ENCODE assay signal across 10 mouse cellular contexts in the genomic region with DNA sequence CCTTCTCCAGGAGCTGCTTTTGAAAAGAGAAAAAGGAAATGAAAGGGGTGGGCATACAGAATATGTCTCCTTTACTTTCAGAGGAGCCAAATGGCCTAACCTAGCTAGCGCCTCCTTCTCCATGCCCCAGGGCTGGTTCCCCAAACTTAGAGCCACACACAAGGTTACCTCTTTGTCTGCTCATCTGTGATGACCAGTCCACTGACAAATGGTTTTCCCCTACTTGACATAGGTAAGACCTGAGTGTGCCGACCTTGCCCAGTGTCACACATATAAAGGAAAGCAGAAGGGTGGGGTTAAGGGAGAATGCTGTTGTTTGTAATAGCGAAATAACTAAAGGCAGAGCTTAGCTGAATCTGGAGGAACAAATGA. TPM values are rescaled to one million over a fixed set of nuclear protein-coding genes. Genes with fewer than 3 reads are reported as not detected.
A peak's percentile ranks its signal among the peaks of the same experiment; 100 is the strongest.
DNase-seq lines count a peak whose midpoint lies in the region; ATAC-seq and TF ChIP-seq lines count a peak whose summit lies in the region.
"Had no signal": no experiment of that assay in that cellular context is flagged by ENCODE, and none has a peak within 500 bp of the region (broad histone marks: within the 10 kb centered on the region; RNA-seq: fewer than 3 reads in every experiment).

No protein-coding gene starts in this region.

- WGBS in cerebellum, adult 2 months: 77% methylated on average over 3 of the region's 3 CpGs
- WGBS in lung, embryonic 14.5 days: 67% methylated on average over 3 of the region's 3 CpGs
- 84% methylated on average over 3 of the region's 3 CpGs for WGBS in midbrain, embryonic 14.5 days

- no peak for TF ChIP-seq CTCF in cerebellum, adult 2 months (IDR thresholded peaks at IDR 0.05; ENCODE audit: borderline replicate concordance, insufficient read depth, low read depth, low read length)
- no peak for TF ChIP-seq CTCF in lung, embryonic 14.5 days (IDR thresholded peaks at IDR 0.05; ENCODE audit: low read depth)

- peak overlapping the region; percentile 20; the same call in 1 of the 2 replicates for H3K27ac ChIP-seq in cerebellum, adult 2 months (ENCODE audit: insufficient read depth, low read length)
- peak overlapping the region; percentile 69 for H3K27ac ChIP-seq in lung, embryonic 14.5 days (ENCODE audit: low read depth)
- H3K27ac ChIP-seq in midbrain, embryonic 14.5 days (replicated peaks; ENCODE audit: low read depth, low read length): peak overlapping the region; percentile 89

- H3K4me2 ChIP-seq in lung, embryonic 14.5 days: 0 out of 2 replicates have a peak overlapping the region, but pooled peaks have one; percentile 29
- no peak overlapping the region for H3K4me2 ChIP-seq in midbrain, embryonic 14.5 days (ENCODE audit: low read length)

- H3K4me3 ChIP-seq in cerebellum, adult 2 months (replicated peaks; ENCODE audit: insufficient read depth, low read depth, low read length): no peak overlapping the region
- H3K4me3 ChIP-seq in lung, embryonic 14.5 days (ENCODE audit: low read depth, low read length): no peak overlapping the region
- H3K4me3 ChIP-seq in midbrain, embryonic 14.5 days (replicated peaks; ENCODE audit: low read depth, low read length): no peak overlapping the region

- no peak overlapping the region for H3K9ac ChIP-seq in lung, embryonic 14.5 days
- H3K9ac ChIP-seq in midbrain, embryonic 14.5 days (replicated peaks; ENCODE audit: low read length): no peak overlapping the region

- peaks cover 48% of the 10 kb centered on the region for H3K4me1 ChIP-seq in cerebellum, adult 2 months (ENCODE audit: control insufficient read depth, insufficient read depth, low read length)
- peaks cover 26% of the 10 kb centered on the region for H3K4me1 ChIP-seq in lung, embryonic 14.5 days (ENCODE audit: insufficient read depth)
- H3K4me1 ChIP-seq in midbrain, embryonic 14.5 days (ENCODE audit: control insufficient read depth, insufficient read depth, low read length): peaks cover 61% of the 10 kb centered on the region

- no peak for DNase-seq in cerebellum, adult 2 months
- no peak for DNase-seq in cerebellum, adult 11 months
- DNase-seq in lung, embryonic 14.5 days: no peak
- no peak for DNase-seq in lung, adult 18-20 months
- no peak for DNase-seq in midbrain, embryonic 14.5 days
- no peak for DNase-seq in embryo, embryonic 10 days (ENCODE audit: low spot score)
- DNase-seq: gastrocnemius, postnatal 10 days; layer of hippocampus, postnatal 36 days had no signal

- no peak for TF ChIP-seq POLR2A in cerebellum, adult 2 months (IDR thresholded peaks at IDR 0.05; ENCODE audit: borderline replicate concordance, insufficient read depth, low read length)

- no peaks in the 10 kb centered on the region for H3K27me3 ChIP-seq in cerebellum, adult 2 months (ENCODE audit: control insufficient read depth, insufficient read depth, low read length)
- H3K27me3 ChIP-seq in lung, embryonic 14.5 days (ENCODE audit: insufficient read depth, low read length): no peaks in the 10 kb centered on the region
- H3K27me3 ChIP-seq in midbrain, embryonic 14.5 days (ENCODE audit: control insufficient read depth, insufficient read depth, low read length): no peaks in the 10 kb centered on the region

- ATAC-seq in lung, embryonic 14.5 days (ENCODE audit: insufficient read depth): no peak
- ATAC-seq in granulocyte monocyte progenitor cell, adult 5-6 weeks (replicated peaks; ENCODE audit: poor library complexity, severe bottlenecking): peak; percentile 10; the same call in 1 of the 2 replicates
- no peak for ATAC-seq in midbrain, embryonic 14.5 days (ENCODE audit: low FRiP score, low TSS enrichment)
- ATAC-seq in frontal cortex, adult (ENCODE audit: low TSS enrichment): no peak

- H3K9me3 ChIP-seq in lung, embryonic 14.5 days (ENCODE audit: low read depth, low read length): no peaks in the 10 kb centered on the region
- no peaks in the 10 kb centered on the region for H3K9me3 ChIP-seq in midbrain, embryonic 14.5 days (ENCODE audit: control insufficient read depth, low read length)

- peaks cover 42% of the 10 kb centered on the region for H3K36me3 ChIP-seq in lung, embryonic 14.5 days (ENCODE audit: insufficient read depth)
- H3K36me3 ChIP-seq in midbrain, embryonic 14.5 days (ENCODE audit: control insufficient read depth, insufficient read depth, low read length): peaks cover 45% of the 10 kb centered on the region

RNA-seq across cellular contexts. Expression of a gene that starts 16.2 kb away (rescaled TPM):
- 150 and 157 TPM in 2 replicates for polyA plus RNA-seq in cerebellum, adult 2 months (2012; rRNA removed)
- 8.2 and 10.3 TPM in 2 replicates for polyA plus RNA-seq in lung, embryonic 14.5 days (2014; fragmentation: Nextera tagmentation; extraction: Ambion mirVana)
- 1.5 and 6.2 TPM in 2 replicates for total RNA-seq in granulocyte monocyte progenitor cell, adult 5-6 weeks (2014; fragmentation: Nextera tagmentation)
- total RNA-seq in granulocyte monocyte progenitor cell, adult 5-6 weeks (2017): 3.7 and 4.2 TPM in 2 replicates
- 28.4 and 29.1 TPM in 2 replicates for polyA plus RNA-seq in midbrain, embryonic 14.5 days (2014; fragmentation: Nextera tagmentation; extraction: Ambion mirVana)

RNA-seq across cellular contexts. Expression of a gene that starts 42.5 kb away (rescaled TPM):
- 32.6 and 36.5 TPM in 2 replicates for polyA plus RNA-seq in cerebellum, adult 2 months (2012; rRNA removed)
- polyA plus RNA-seq in lung, embryonic 14.5 days (2014; fragmentation: Nextera tagmentation; extraction: Ambion mirVana): 16.0 and 18.4 TPM in 2 replicates
- 16.4 and 19.2 TPM in 2 replicates for total RNA-seq in granulocyte monocyte progenitor cell, adult 5-6 weeks (2014; fragmentation: Nextera tagmentation)
- total RNA-seq in granulocyte monocyte progenitor cell, adult 5-6 weeks (2017): 18.1 and 43.1 TPM in 2 replicates
- polyA plus RNA-seq in midbrain, embryonic 14.5 days (2014; fragmentation: Nextera tagmentation; extraction: Ambion mirVana): 10.6 and 11.4 TPM in 2 replicates

RNA-seq across cellular contexts. Expression of a gene that starts 58.9 kb away (rescaled TPM):
- 2.9 and 3.3 TPM in 2 replicates for polyA plus RNA-seq in cerebellum, adult 2 months (2012; rRNA removed)
- polyA plus RNA-seq in lung, embryonic 14.5 days (2014; fragmentation: Nextera tagmentation; extraction: Ambion mirVana): 13.5 and 15.4 TPM in 2 replicates
- 37.2 and 40.4 TPM in 2 replicates for total RNA-seq in granulocyte monocyte progenitor cell, adult 5-6 weeks (2014; fragmentation: Nextera tagmentation)
- total RNA-seq in granulocyte monocyte progenitor cell, adult 5-6 weeks (2017): 19.3 and 21.7 TPM in 2 replicates
- polyA plus RNA-seq in midbrain, embryonic 14.5 days (2014; fragmentation: Nextera tagmentation; extraction: Ambion mirVana): 22.3 and 38.0 TPM in 2 replicates

Comparison
In these comparisons a context has a peak if more than half of its experiments do, and no peak if none do; other contexts are left out.
1. H3K27ac ChIP-seq: peak in every context shown above with its lines; median percentile 89 in midbrain, embryonic 14.5 days; 69 in lung, embryonic 14.5 days; 20 in cerebellum, adult 2 months.